Mouse (Mus musculus) hindbrain, embryonic 14.5 days (tissue): ENCODE results near the gene Slc12a7. TPM values are rescaled to one million over a fixed set of nuclear protein-coding genes. Genes with fewer than 3 reads are reported as not detected.
"Not testable (repeated sequence)": the region's sequence is repeated elsewhere in the genome, so short reads cannot be mapped to it uniquely, and the experiment has no call there.

Source experiments
- ATAC-seq: fragments of 200-750 bp; cut with Nextera tagmentation; 2 replicates; pipeline ENCODE4 v1.8.0; 2017; ENCODE audit warnings: moderate number of reproducible peaks, mild to moderate bottlenecking, moderate TSS enrichment, moderate library complexity; ENCODE audit not compliant: low FRiP score
- DNase-seq: peaks from one replicate; pipeline ENCODE4 v3.0.0-alpha.2; 2015; ENCODE audit warnings: low spot score
- H3K27ac ChIP-seq: fragments of 300-500 bp; sonication (generic); 2 replicates; pipeline ENCODE4 v1.5.1; 2014; ENCODE audit warnings: mild to moderate bottlenecking, moderate library complexity
- H3K27me3 ChIP-seq: fragments of 300-500 bp; sonication (generic); 2 replicates; pipeline ENCODE4 v1.6.1; 2014; ENCODE audit warnings: mild to moderate bottlenecking, low read length, mixed read lengths; ENCODE audit not compliant: control insufficient read depth, insufficient read depth
- H3K36me3 ChIP-seq: fragments of 300-500 bp; sonication (generic); replicated peaks from 2 replicates; pipeline ENCODE4 v1.6.1; 2014; ENCODE audit not compliant: control insufficient read depth, insufficient read depth
- H3K4me1 ChIP-seq: fragments of 300-500 bp; sonication (generic); replicated peaks from 2 replicates; pipeline ENCODE4 v1.6.1; 2014; ENCODE audit warnings: antibody characterized with exemption, low read length, mixed read lengths; ENCODE audit not compliant: control insufficient read depth, insufficient read depth
- H3K4me2 ChIP-seq: fragments of 300-500 bp; sonication (generic); replicated peaks from 2 replicates; pipeline ENCODE4 v1.6.1; 2014; ENCODE audit warnings: mild to moderate bottlenecking, moderate library complexity
- H3K4me3 ChIP-seq: fragments of 300-500 bp; sonication (generic); replicated peaks from 2 replicates; pipeline ENCODE4 v1.5.1; 2014; ENCODE audit warnings: mild to moderate bottlenecking, low read length
- H3K9ac ChIP-seq: fragments of 300-500 bp; sonication (generic); 2 replicates; pipeline ENCODE4 v1.6.1; 2014
- H3K9me3 ChIP-seq: fragments of 300-500 bp; sonication (generic); 2 replicates; pipeline ENCODE4 v1.6.1; 2016; ENCODE audit warnings: low read length; ENCODE audit not compliant: control insufficient read depth
- WGBS: fragments of 180-500 bp; shearing (Covaris S2); extraction: QIAGEN DNeasy Blood & Tissue Kit; methylation state at CpG from one replicate; pipeline ENCODE4 v1.1.7; 2014; 5-methylcytosine and 5-hydroxymethylcytosine counted together
- polyA plus RNA-seq: library from polyadenylated mRNA; unstranded; fragments of >200 nt; fragmentation: Nextera tagmentation; extraction: Ambion mirVana; gene quantifications from 2 replicates; pipeline ENCODE4 v1.2.1, GENCODE M21; 2014

Gene Slc12a7
- polyA plus RNA-seq, 1 experiment from 2014 or later = 10.6 TPM

- Histone ChIP-seq H3K4me2 (no peak overlapping the region), H3K9ac (no peak overlapping the region), H3K9me3 (no peaks in the 10 kb centered on the region), H3K27ac (no peak overlapping the region), H3K4me3 (no peak overlapping the region), H3K4me1 (no peaks in the 10 kb centered on the region), H3K27me3 (no peaks in the 10 kb centered on the region), H3K36me3 (no peaks in the 10 kb centered on the region)
- 85% methylated on average over 3 of the region's 3 CpGs for WGBS
- DNase-seq = no peak
- ATAC-seq = no peak
Observed at GRCm38 (mm10) chr13:73696529-73696928, 36.4 kb upstream of the Slc12a7 start.

- DNase-seq = no peak
- Histone ChIP-seq H3K4me3 (no peak overlapping the region), H3K36me3 (no peaks in the 10 kb centered on the region), H3K27ac (no peak overlapping the region), H3K27me3 (no peaks in the 10 kb centered on the region), H3K9ac (no peak overlapping the region), H3K4me1 (no peaks in the 10 kb centered on the region), H3K9me3 (no peaks in the 10 kb centered on the region), H3K4me2 (no peak overlapping the region)
- WGBS = 92% methylated on average over 6 of the region's 6 CpGs
- no peak for ATAC-seq
Observed at GRCm38 (mm10) chr13:73699714-73700113, 33.2 kb upstream of the Slc12a7 start.

DNA sequence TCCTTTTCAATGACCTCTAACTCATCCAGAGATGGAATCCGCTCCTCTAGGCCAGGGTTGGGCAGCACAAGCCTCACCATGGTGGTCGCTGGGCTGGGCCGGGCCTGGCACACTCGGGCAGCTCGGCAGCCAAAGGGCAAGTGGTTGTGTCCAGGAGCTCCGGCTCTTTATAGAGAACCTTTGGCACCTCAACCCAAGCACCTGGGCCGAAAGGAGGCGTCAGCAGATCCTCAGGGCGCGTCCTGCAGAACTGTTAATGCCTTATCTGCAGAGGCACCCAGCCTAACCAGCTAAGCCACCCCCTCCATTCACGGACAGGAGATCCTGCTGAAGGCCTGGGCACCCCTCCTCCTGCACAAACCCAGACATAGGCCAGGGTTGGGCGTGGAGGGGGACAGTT, 32.3 kb upstream of the Slc12a7 start:
- 87% methylated on average over 12 of the region's 12 CpGs for WGBS
- H3K4me3 ChIP-seq = no peak overlapping the region

DNA sequence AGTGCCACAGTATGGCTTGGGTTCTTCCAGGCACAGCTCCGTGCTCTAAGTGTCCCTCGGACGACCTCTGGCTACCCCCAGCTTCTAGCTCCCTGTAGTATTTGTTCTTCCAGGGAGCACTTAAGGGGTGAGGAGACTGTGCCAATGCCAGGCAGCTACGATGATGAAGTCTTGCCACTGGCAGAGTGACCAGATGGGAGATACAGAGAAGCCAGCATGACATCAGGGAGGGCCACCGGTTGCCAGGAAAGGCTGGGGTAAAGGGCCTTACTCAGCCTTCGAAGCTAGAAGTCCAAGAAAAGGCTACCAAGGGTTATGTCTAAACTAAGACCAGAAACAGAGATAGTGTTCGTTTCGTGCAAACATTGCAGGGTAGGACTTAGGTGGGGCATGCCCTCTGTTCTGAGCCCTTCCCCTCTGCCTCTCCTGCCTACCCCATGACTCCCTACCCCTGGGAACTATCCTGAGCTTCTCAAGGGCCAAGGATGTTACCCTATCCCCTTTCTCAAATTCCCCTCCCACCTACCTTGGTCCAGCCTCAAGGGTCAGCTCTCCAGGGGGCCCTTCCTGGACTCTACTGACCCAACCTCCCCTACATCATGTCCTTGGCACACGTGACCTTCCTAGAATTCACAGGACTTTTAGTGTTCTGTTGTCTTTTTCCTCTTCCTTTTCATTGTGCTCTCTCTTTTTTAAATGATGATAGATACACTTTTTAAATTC, 31.6 kb upstream of the Slc12a7 start:
- ATAC-seq = no peak
- 88% methylated on average over 9 of the region's 9 CpGs for WGBS

More for the DNA sequence above, 32.3 kb upstream of the Slc12a7 start:
- Histone ChIP-seq H3K27me3 (no peaks in the 10 kb centered on the region), H3K36me3 (no peaks in the 10 kb centered on the region), H3K4me2 (no peak overlapping the region), H3K9ac (no peak overlapping the region), H3K9me3 (no peaks in the 10 kb centered on the region), H3K27ac (no peak overlapping the region), H3K4me1 (no peaks in the 10 kb centered on the region)
- ATAC-seq = no peak
- DNase-seq = no peak

DNA sequence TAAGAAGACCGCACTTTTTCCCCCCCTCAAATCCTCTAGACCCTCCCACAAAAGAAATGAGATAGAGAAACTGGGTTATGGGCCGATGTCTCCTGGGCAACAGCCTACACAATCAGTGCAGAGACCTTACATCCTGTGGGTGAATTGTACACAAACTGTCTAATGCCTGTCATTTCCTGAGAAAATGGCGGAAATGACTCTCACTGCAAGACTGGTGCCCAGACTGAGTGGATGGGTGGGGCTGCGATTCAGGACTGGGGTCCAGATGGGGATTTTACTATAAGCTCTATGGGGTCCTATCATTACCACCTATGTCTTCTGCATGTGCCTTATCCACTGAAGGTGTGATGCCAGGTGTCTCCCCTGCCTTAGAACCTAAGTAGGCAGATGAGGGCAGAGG, 30.1 kb upstream of the Slc12a7 start:
- Histone ChIP-seq H3K9me3 (no peaks in the 10 kb centered on the region), H3K4me2 (no peak overlapping the region), H3K27me3 (no peaks in the 10 kb centered on the region), H3K4me1 (no peaks in the 10 kb centered on the region), H3K36me3 (no peaks in the 10 kb centered on the region), H3K27ac (no peak overlapping the region), H3K9ac (no peak overlapping the region), H3K4me3 (no peak overlapping the region)
- ATAC-seq (no peak), DNase-seq (no peak)
- WGBS = 91% methylated on average over 4 of the region's 4 CpGs

More for the DNA sequence above, 31.6 kb upstream of the Slc12a7 start:
- no peak overlapping the region for H3K27ac ChIP-seq
- no peaks in the 10 kb centered on the region for H3K36me3 ChIP-seq
- no peaks in the 10 kb centered on the region for H3K9me3 ChIP-seq
- H3K4me1 ChIP-seq = no peaks in the 10 kb centered on the region
- H3K4me2 ChIP-seq = no peak overlapping the region
- H3K9ac ChIP-seq = no peak overlapping the region
- no peaks in the 10 kb centered on the region for H3K27me3 ChIP-seq
- no peak overlapping the region for H3K4me3 ChIP-seq
- no peak for DNase-seq

DNA sequence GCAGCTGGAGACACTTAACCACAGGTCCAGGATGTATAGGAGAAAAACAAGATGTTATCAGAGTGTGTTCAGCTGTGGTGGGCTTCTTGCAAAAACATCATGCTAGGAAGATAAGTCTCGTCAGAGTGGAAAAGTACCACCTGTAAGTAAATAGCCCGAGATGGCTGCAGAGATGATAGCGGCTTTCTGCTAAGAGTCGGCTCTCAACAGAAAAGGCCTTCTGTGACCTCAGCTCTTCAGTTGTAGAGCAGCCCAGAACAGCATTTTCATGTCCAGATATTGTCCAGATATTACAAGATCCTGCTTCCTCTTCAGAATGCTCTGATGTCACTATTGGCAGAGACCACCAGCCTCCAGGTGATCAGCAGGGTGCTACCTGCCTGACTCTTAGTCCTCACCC, 29.4 kb upstream of the Slc12a7 start:
- H3K9me3 ChIP-seq, H3K36me3 ChIP-seq, H3K4me2 ChIP-seq, ATAC-seq, H3K4me3 ChIP-seq, H3K9ac ChIP-seq, DNase-seq, H3K27ac ChIP-seq, H3K4me1 ChIP-seq, H3K27me3 ChIP-seq: not testable (repeated sequence)
- 87% methylated on average over 4 of the region's 4 CpGs for WGBS

DNA sequence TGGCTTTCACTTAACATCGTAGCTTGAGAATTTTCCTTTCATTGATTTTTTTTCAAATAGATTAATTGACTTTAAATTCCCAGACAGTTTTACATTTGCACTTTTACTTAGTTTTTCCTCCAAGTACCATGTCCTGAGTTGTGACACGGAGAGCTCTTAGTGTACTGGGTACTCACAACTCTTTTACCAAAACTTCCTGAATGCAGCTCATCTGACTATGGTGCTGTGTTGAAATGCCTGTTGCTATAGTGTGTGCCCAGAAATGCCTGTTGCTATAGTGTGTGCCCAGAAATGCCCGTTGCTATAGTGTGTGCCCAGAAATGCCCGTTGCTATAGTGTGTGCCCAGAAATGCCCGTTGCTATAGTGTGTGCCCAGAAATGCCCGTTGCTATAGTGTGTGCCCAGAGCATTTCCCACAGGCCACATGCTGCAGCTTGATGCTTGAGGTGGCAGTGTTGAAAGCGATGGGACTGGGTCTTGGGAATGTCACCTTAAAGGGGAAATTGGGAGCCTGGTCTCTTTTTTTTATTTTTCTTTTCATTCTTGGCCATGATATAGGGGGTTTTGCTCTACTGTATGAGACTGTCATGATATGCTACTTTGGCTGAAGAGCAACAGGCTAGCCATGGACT, 28.1 kb upstream of the Slc12a7 start, which contains the start of gene Slc6a19:
Gene Slc6a19 (minus strand): TSS at position 172 of the 632 bp plus-strand sequence.
- Histone ChIP-seq H3K9ac (no peak within 1 kb of the TSS), H3K9me3 (no peaks in the 10 kb centered on the region), H3K4me2 (no peak within 1 kb of the TSS), H3K4me3 (no peak within 1 kb of the TSS), H3K36me3 (no peaks in the 10 kb centered on the region), H3K4me1 (no peaks in the 10 kb centered on the region), H3K27ac (no peak within 1 kb of the TSS), H3K27me3 (no peaks in the 10 kb centered on the region)
- 63% methylated on average over 7 of the region's 7 CpGs for WGBS
- ATAC-seq (no peak), DNase-seq (no peak)

DNA sequence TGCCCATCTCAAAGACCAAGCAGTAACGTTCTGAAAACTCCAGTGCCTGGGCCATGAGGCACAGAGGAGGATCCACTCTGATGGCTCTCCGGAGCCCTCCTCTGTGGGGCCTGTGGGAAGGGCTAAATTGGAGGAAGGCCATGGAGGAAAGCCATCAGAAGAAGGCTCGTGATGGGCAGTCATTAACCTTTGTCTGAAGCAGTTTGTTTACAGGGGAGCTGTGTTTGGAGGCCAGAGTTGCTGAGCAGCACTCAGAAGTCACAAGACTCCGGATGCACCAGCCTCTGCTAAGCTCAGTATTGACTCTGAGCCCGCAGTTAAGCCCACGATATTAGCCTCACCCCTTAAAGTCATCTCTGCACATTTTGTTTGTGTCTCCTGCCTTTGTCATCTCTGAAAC, 23.4 kb upstream of the Slc12a7 start:
- no peak overlapping the region for H3K4me3 ChIP-seq
- 73% methylated on average over 6 of the region's 6 CpGs for WGBS

DNA sequence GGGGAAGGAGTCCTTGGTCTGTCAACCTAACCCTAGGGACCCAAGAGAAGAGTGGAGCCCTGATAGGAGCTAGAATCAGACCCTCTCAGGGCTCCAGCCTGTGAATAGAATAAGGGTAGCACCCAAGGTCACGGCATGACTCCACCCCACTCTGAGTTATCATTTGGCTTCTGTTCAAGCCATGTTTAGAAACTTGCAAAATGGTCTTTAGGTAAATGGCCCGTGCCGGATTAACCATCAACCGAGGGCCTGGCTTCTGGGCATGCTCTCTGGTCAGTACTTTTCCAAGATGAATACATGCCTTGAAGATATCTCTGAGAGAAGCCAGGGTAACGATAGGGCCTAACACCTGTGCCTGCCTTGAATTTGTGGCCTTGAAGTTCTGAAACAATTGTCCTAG, 21.7 kb upstream of the Slc12a7 start:
- WGBS = 96% methylated on average over 5 of the region's 5 CpGs
- Histone ChIP-seq H3K4me2 (no peak overlapping the region), H3K9me3 (no peaks in the 10 kb centered on the region), H3K4me3 (no peak overlapping the region), H3K36me3 (no peaks in the 10 kb centered on the region), H3K9ac (no peak overlapping the region), H3K27ac (no peak overlapping the region), H3K4me1 (no peaks in the 10 kb centered on the region), H3K27me3 (no peaks in the 10 kb centered on the region)
- no peak for DNase-seq
- no peak for ATAC-seq

More for the DNA sequence above, 23.4 kb upstream of the Slc12a7 start:
- Histone ChIP-seq H3K9ac (no peak overlapping the region), H3K4me1 (no peaks in the 10 kb centered on the region), H3K9me3 (no peaks in the 10 kb centered on the region), H3K36me3 (no peaks in the 10 kb centered on the region), H3K4me2 (no peak overlapping the region), H3K27ac (no peak overlapping the region), H3K27me3 (no peaks in the 10 kb centered on the region)
- DNase-seq (no peak), ATAC-seq (no peak)
